Mouse (Mus musculus) stomach, embryonic 15.5 days (tissue): ENCODE measurements at regions not wholly inside any gene's neighbourhood (a gene's known extent, or its start where the extent isn't known, plus 50 kb on each side); places are given as distances from the start of the nearest gene placed in this dataset.
A peak's percentile ranks its signal among the peaks of the same experiment; 100 is the strongest.

ENCODE experiments used
- ATAC-seq: fragments of 200-750 bp; cut with Nextera tagmentation; 2 replicates; pipeline ENCODE4 v1.8.0; 2017; ENCODE audit warnings: low read depth, moderate number of reproducible peaks, moderate TSS enrichment; ENCODE audit not compliant: insufficient read depth, low FRiP score
- H3K27ac ChIP-seq: fragments of 300-500 bp; sonication (generic); 2 replicates; pipeline ENCODE4 v1.5.1; 2015; ENCODE audit warnings: mild to moderate bottlenecking, inconsistent platforms
- H3K27me3 ChIP-seq: fragments of 300-500 bp; sonication (generic); replicated peaks from 2 replicates; pipeline ENCODE4 v1.6.1; 2015; ENCODE audit warnings: inconsistent platforms
- H3K36me3 ChIP-seq: fragments of 300-500 bp; sonication (generic); 2 replicates; pipeline ENCODE4 v1.6.1; 2015; ENCODE audit warnings: inconsistent platforms
- H3K4me1 ChIP-seq: fragments of 300-500 bp; sonication (generic); 2 replicates; pipeline ENCODE4 v1.6.1; 2015; ENCODE audit warnings: inconsistent platforms
- H3K4me2 ChIP-seq: fragments of 300-500 bp; sonication (generic); 2 replicates; pipeline ENCODE4 v1.6.1; 2015; ENCODE audit warnings: mild to moderate bottlenecking, inconsistent platforms
- H3K4me3 ChIP-seq: fragments of 300-500 bp; sonication (generic); replicated peaks from 2 replicates; pipeline ENCODE4 v1.5.1; 2015; ENCODE audit warnings: inconsistent platforms
- H3K9ac ChIP-seq: fragments of 300-500 bp; sonication (generic); 2 replicates; pipeline ENCODE4 v1.6.1; 2015; ENCODE audit warnings: inconsistent platforms
- H3K9me3 ChIP-seq: fragments of 300-500 bp; sonication (generic); 2 replicates; pipeline ENCODE4 v1.6.1; 2016; ENCODE audit warnings: inconsistent platforms
- WGBS: fragments of 180-500 bp; shearing (Covaris S2); methylation state at CpG from one replicate; pipeline ENCODE4 v1.1.7; 2015; 5-methylcytosine and 5-hydroxymethylcytosine counted together

DNA sequence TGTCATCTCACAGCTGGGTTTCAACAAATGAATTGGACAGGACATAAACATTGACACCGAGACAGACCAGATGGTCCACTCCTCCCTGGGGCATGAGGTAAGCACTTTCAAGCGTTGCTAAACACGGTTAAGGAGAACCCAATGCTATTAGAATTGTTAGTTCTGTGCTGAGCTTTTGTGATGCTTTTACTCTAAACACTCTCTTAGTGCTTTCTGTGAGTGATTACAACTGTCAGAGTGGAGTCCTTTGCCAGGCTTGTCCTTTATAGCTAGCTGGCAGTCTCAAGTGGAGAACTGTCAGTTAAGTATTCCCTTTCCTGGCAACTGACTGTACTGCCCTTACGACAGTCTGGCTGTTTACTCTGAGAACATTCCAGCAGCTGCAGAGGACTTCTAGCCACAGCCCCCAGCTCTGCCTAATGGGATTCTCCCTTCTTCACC, 95.6 kb upstream of the Ccng1 start:
- H3K9ac ChIP-seq, result no peak overlapping the region
- ATAC-seq, result peak; percentile 88
- no peak overlapping the region for H3K4me2 ChIP-seq
- no peak overlapping the region for H3K4me3 ChIP-seq
- H3K27ac ChIP-seq, result 0 out of 2 replicates have a peak overlapping the region, but pooled peaks have one; percentile 26
- WGBS, result 21% methylated on average over 4 of the region's 4 CpGs
- 0 out of 2 replicates have a peak, but pooled peaks cover 3% of the 10 kb centered on the region for H3K4me1 ChIP-seq
- H3K27me3 ChIP-seq, result no peaks in the 10 kb centered on the region
- no peaks in the 10 kb centered on the region for H3K36me3 ChIP-seq
- no peaks in the 10 kb centered on the region for H3K9me3 ChIP-seq

DNA sequence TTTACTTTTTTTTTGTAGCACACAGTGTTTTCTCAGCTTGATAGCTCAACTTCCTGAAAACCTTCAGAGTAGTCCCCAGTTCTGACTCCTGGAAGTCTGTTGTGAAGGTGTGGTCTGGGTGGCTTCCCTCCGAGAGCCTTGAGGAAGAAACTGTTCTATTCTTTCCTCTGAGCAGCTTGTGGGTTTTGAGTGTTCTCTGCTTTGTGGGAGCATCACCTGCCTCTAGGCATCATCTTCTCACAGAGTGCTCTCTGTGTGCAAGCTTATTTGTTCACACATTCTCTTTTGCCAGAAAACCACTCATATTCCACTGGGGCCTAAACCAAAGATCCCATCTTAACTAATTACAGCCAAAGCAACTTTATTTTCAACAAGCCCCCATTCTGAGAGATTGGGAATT, 91.5 kb upstream of the Ccng1 start:
- Histone ChIP-seq H3K9me3 (no peaks in the 10 kb centered on the region), H3K9ac (no peak overlapping the region), H3K4me1 (0 out of 2 replicates have a peak, but pooled peaks cover 3% of the 10 kb centered on the region), H3K4me2 (no peak overlapping the region), H3K4me3 (no peak overlapping the region), H3K36me3 (no peaks in the 10 kb centered on the region), H3K27ac (no peak overlapping the region), H3K27me3 (no peaks in the 10 kb centered on the region)
- 70% methylated on average over 1 of the region's 1 CpGs for WGBS
- ATAC-seq, result no peak

DNA sequence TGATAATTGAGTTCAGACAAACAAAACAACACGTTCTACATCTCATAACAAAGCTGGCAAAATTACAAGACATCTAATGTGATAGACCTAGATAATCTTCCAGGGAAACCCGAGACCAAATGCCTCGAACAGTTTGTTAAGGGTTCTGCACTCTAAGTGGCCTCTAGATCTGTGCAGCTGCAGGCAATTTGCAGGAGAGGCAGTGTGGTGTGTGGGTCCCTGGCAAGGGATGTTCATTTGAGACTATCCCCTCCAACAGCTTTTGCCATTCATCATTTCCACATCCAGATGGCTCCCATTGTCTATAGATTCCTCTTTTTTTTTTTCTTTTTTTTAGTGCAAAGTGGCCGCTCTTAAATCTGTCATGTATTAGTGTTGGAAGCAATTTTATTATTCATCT, 80.3 kb upstream of the Ccng1 start:
- H3K36me3 ChIP-seq, result no peaks in the 10 kb centered on the region
- no peak for ATAC-seq
- 36% methylated on average over 4 of the region's 4 CpGs for WGBS
- H3K27me3 ChIP-seq, result no peaks in the 10 kb centered on the region
- no peaks in the 10 kb centered on the region for H3K9me3 ChIP-seq
- H3K4me3 ChIP-seq, result no peak overlapping the region
- H3K27ac ChIP-seq, result no peak overlapping the region
- H3K9ac ChIP-seq, result no peak overlapping the region
- no peaks in the 10 kb centered on the region for H3K4me1 ChIP-seq
- no peak overlapping the region for H3K4me2 ChIP-seq
